ENCODE assay signal across 1 mouse cellular context in genomic region chr6:47636527-47637076, GRCm38 (mm10).
TF ChIP-seq lines count a peak whose summit lies in the region.

No protein-coding gene starts in this region.

TF ChIP-seq in MEL, 35 proteins besides CTCF, POLR2A, EP300 and RAD21 (continued from another document):
- TF ChIP-seq ELF1 (IDR thresholded peaks at IDR 0.05; ENCODE audit: low read depth, low read length) = no peak
TF ChIP-seq in MEL: peak in this region for 10.
